Mouse (Mus musculus) C2C12 (cell line): ENCODE measurements around the gene Card19. TPM values are rescaled to one million over a fixed set of nuclear protein-coding genes. Genes with fewer than 3 reads are reported as not detected.

Experiments
- H3K27me3 ChIP-seq: one replicate; pipeline ENCODE4 v1.6.1; 2011; ENCODE audit not compliant: control insufficient read depth, insufficient read depth, insufficient read length
- H3K36me3 ChIP-seq: one replicate; pipeline ENCODE4 v1.6.1; 2011; ENCODE audit not compliant: control insufficient read depth, insufficient read depth
- H3K4me3 ChIP-seq: one replicate; pipeline ENCODE4 v1.5.1; 2011; ENCODE audit warnings: mild to moderate bottlenecking, control low read depth; ENCODE audit not compliant: poor library complexity, insufficient read depth, severe bottlenecking
- H3K79me2 ChIP-seq: one replicate; pipeline ENCODE4 v1.6.1; 2011; ENCODE audit not compliant: control insufficient read depth, insufficient read depth
- H3K79me3 ChIP-seq: one replicate; pipeline ENCODE4 v1.6.1; 2011; ENCODE audit warnings: low read depth, control low read depth
- H3ac ChIP-seq: one replicate; pipeline ENCODE3; 2011; ENCODE audit warnings: low read depth; ENCODE audit not compliant: control insufficient read depth, insufficient read length
- CEBPB ChIP-seq: IDR thresholded peaks from one replicate; pipeline ENCODE4 v1.6.1; 2011; ENCODE audit warnings: low read depth, mild to moderate bottlenecking, control low read depth, moderate library complexity
- CTCF ChIP-seq: IDR thresholded peaks from one replicate; pipeline ENCODE4 v1.5.1; 2011; ENCODE audit not compliant: control insufficient read depth, insufficient read depth, insufficient read length
- FOSL1 ChIP-seq: IDR thresholded peaks from one replicate; pipeline ENCODE4 v1.8.0; 2011; ENCODE audit warnings: mild to moderate bottlenecking, low read length; ENCODE audit not compliant: poor library complexity, insufficient read depth, severe bottlenecking
- MAX ChIP-seq: IDR thresholded peaks from one replicate; pipeline ENCODE4 v1.6.1; 2011; ENCODE audit warnings: mild to moderate bottlenecking, control low read depth
- MYOD1 ChIP-seq: IDR thresholded peaks from one replicate; pipeline ENCODE4 v1.6.1; 2011; ENCODE audit warnings: low read depth; ENCODE audit not compliant: control insufficient read depth, insufficient read length
- MYOG ChIP-seq: IDR thresholded peaks from one replicate; pipeline ENCODE4 v1.6.1; 2011; ENCODE audit not compliant: control insufficient read depth, insufficient read length; ENCODE audit errors: extremely low read depth
- USF1 ChIP-seq: IDR thresholded peaks from one replicate; pipeline ENCODE4 v1.6.1; 2011; ENCODE audit warnings: low read depth, mild to moderate bottlenecking, control low read depth, moderate library complexity
- long read RNA-seq, 2 experiments: library from polyadenylated mRNA; unstranded; transcript quantifications; one replicate each; pipeline ENCODE4 v2.0.0; 2019 to 2020
- polyA plus RNA-seq: library from polyadenylated mRNA; unstranded; fragments of >200 nt; fragmentation: generic; extraction: Trizol; gene quantifications from one replicate; pipeline ENCODE4 v1.2.1, GENCODE M21; 2012; ENCODE audit warnings: missing spikeins

Gene Card19
- 159 TPM for polyA plus RNA-seq
- long read RNA-seq, experiment 1, transcript Card19-201 (6 exons, 804 nt): major isoform, 100 of 143 reads
- long read RNA-seq, experiment 1, partial matches to known transcripts: 3 of 143 reads
- long read RNA-seq, experiment 1, other reads (novel, unspliced or antisense): 37 of 143 reads
- long read RNA-seq, experiment 2, transcript Card19-201 (6 exons, 804 nt): major isoform, 5 of 8 reads
- long read RNA-seq, experiment 2, partial matches to known transcripts: 0 of 8 reads
- long read RNA-seq, experiment 2, other reads (novel, unspliced or antisense): 2 of 8 reads

- TF ChIP-seq USF1 (no peak), CEBPB (no peak), CTCF (no peak), MYOG (no peak), MYOD1 (no peak), FOSL1 (no peak), MAX (no peak)
- Histone ChIP-seq H3K79me2 (peaks cover 38% of the 10 kb centered on the region), H3K79me3 (peaks cover 10% of the 10 kb centered on the region), H3K27me3 (no peaks in the 10 kb centered on the region), H3K4me3 (peak within 1 kb of the TSS; percentile 56), H3K36me3 (no peaks in the 10 kb centered on the region), H3ac (peak within 1 kb of the TSS; percentile 67)
Observed at GRCm38 (mm10) chr13:49215504-49216219, at the start of gene Card19. Gene Card19, minus strand, starts transcription at chr13:49216037.

- Histone ChIP-seq H3K4me3 (no peak overlapping the region), H3K36me3 (peaks cover 31% of the 10 kb centered on the region), H3ac (no peak overlapping the region), H3K79me3 (no peaks in the 10 kb centered on the region), H3K79me2 (no peaks in the 10 kb centered on the region), H3K27me3 (no peaks in the 10 kb centered on the region)
- TF ChIP-seq CTCF: no peak
- no peak for TF ChIP-seq FOSL1
- no peak for TF ChIP-seq USF1
- TF ChIP-seq CEBPB: no peak
- no peak for TF ChIP-seq MYOG
- TF ChIP-seq MYOD1: no peak
- TF ChIP-seq MAX: no peak
Observed at GRCm38 (mm10) chr13:49260036-49260722, 44.3 kb upstream of the Card19 start.

- no peaks in the 10 kb centered on the region for H3K79me2 ChIP-seq
- TF ChIP-seq MYOG: no peak
- no peak for TF ChIP-seq MYOD1
- TF ChIP-seq MAX: no peak
- TF ChIP-seq USF1: peak; percentile 55
- TF ChIP-seq CEBPB: no peak
- no peak for TF ChIP-seq FOSL1
- no peak for TF ChIP-seq CTCF
- H3K27me3 ChIP-seq: no peaks in the 10 kb centered on the region
- H3K36me3 ChIP-seq: peaks cover 8% of the 10 kb centered on the region
- H3K79me3 ChIP-seq: no peaks in the 10 kb centered on the region
- no peak overlapping the region for H3ac ChIP-seq
- H3K4me3 ChIP-seq: no peak overlapping the region
Observed at GRCm38 (mm10) chr13:49257819-49258313, 42.0 kb upstream of the Card19 start.

- TF ChIP-seq FOSL1 (no peak), USF1 (no peak), CTCF (no peak), MYOD1 (no peak), MAX (no peak), MYOG (no peak), CEBPB (no peak)
- Histone ChIP-seq H3K4me3 (no peak overlapping the region), H3K79me2 (no peaks in the 10 kb centered on the region), H3K79me3 (no peaks in the 10 kb centered on the region), H3K36me3 (no peaks in the 10 kb centered on the region), H3K27me3 (no peaks in the 10 kb centered on the region), H3ac (no peak overlapping the region)
Observed at GRCm38 (mm10) chr13:49252746-49253145, 36.9 kb upstream of the Card19 start.

- no peak overlapping the region for H3ac ChIP-seq
- H3K79me3 ChIP-seq: no peaks in the 10 kb centered on the region
- H3K79me2 ChIP-seq: no peaks in the 10 kb centered on the region
- H3K4me3 ChIP-seq: no peak overlapping the region
- H3K27me3 ChIP-seq: no peaks in the 10 kb centered on the region
- TF ChIP-seq MAX (no peak), USF1 (no peak), CEBPB (no peak), MYOD1 (no peak), CTCF (no peak), FOSL1 (no peak), MYOG (no peak)
- H3K36me3 ChIP-seq: no peaks in the 10 kb centered on the region
Observed at GRCm38 (mm10) chr13:49252113-49252512, 36.3 kb upstream of the Card19 start.
